Mouse (Mus musculus) bone marrow macrophage, adult 2 months (primary cell): ENCODE data around the gene Bbip1.

ENCODE experiments used
- CTCF ChIP-seq: IDR thresholded peaks from 2 replicates; pipeline ENCODE4 v1.5.1; 2012; ENCODE audit warnings: low read depth, mild to moderate bottlenecking, low read length, moderate library complexity
- POLR2A ChIP-seq: IDR thresholded peaks from 2 replicates; pipeline ENCODE4 v1.6.1; 2012; ENCODE audit warnings: mild to moderate bottlenecking, low read depth, low read length, borderline replicate concordance

DNA sequence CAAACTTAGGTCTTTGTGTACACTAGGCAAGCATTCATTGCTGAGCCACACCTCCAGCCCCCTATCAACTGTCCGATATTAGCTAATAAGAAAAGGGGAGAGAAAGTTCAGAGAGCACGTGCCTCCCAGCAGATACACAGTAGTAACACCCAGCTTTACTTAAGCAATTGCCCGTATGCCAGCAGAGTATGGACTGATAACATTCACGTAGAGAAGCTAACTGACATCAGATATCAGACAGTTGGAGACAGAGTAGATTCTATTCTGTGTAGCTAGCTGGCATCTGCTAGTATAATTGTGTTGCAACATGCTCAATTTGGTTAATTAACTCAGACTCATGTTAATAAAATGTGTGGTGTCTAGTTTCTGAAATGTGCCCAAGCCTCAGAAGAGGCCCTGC lies 3.3 kb downstream of the Bbip1 start:
- no peak for TF ChIP-seq POLR2A
- no peak for TF ChIP-seq CTCF
